Mouse (Mus musculus) thymus, adult 2 months (tissue): Measurements from ENCODE around the gene Zfyve26.
"Not testable (repeated sequence)": the region's sequence is repeated elsewhere in the genome, so short reads cannot be mapped to it uniquely, and the experiment has no call there.

Experiments
- CTCF ChIP-seq: fragments of 200-500 bp; IDR thresholded peaks from 2 replicates; pipeline ENCODE4 v1.5.1; 2012; ENCODE audit warnings: mild to moderate bottlenecking, control low read depth, low read length, moderate library complexity, borderline replicate concordance; ENCODE audit not compliant: control insufficient read depth, poor library complexity, insufficient read depth; ENCODE audit errors: extremely low read depth
- POLR2A ChIP-seq: fragments of 200-500 bp; IDR thresholded peaks from 2 replicates; pipeline ENCODE4 v1.6.1; 2012; ENCODE audit warnings: mild to moderate bottlenecking, low read length, control low read depth, moderate library complexity; ENCODE audit not compliant: control insufficient read depth, poor library complexity, insufficient read depth; ENCODE audit errors: extremely low read depth

GRCm38 (mm10) chr12:79185160-79185559 is 110.9 kb downstream of the Zfyve26 start:
- TF ChIP-seq CTCF, POLR2A: not testable (repeated sequence)
